Mouse (Mus musculus) hindbrain, embryonic 10.5 days (tissue): Measurements from ENCODE around the gene Phf21a. TPM values are rescaled to one million over a fixed set of nuclear protein-coding genes. Genes with fewer than 3 reads are reported as not detected.

Source experiments
- DNase-seq: peaks from one replicate; pipeline ENCODE4 v3.0.0-alpha.2; 2017; ENCODE audit warnings: low spot score
- H3K27ac ChIP-seq: fragments of 300-500 bp; sonication (generic); 2 replicates; pipeline ENCODE4 v1.5.1; 2016; ENCODE audit warnings: mild to moderate bottlenecking, moderate library complexity
- H3K27me3 ChIP-seq: fragments of 300-500 bp; sonication (generic); 2 replicates; pipeline ENCODE4 v1.6.1; 2016; ENCODE audit warnings: mild to moderate bottlenecking; ENCODE audit not compliant: poor library complexity, insufficient read depth, severe bottlenecking
- H3K36me3 ChIP-seq: fragments of 300-500 bp; sonication (generic); 2 replicates; pipeline ENCODE4 v1.6.1; 2016; ENCODE audit warnings: mild to moderate bottlenecking, moderate library complexity
- H3K4me1 ChIP-seq: fragments of 300-500 bp; sonication (generic); replicated peaks from 2 replicates; pipeline ENCODE4 v1.6.1; 2016; ENCODE audit warnings: mild to moderate bottlenecking
- H3K4me3 ChIP-seq: fragments of 300-500 bp; sonication (generic); 2 replicates; pipeline ENCODE4 v1.5.1; 2016; ENCODE audit warnings: mild to moderate bottlenecking, moderate library complexity
- H3K9me3 ChIP-seq: fragments of 300-500 bp; sonication (generic); 2 replicates; pipeline ENCODE4 v1.6.1; 2016; ENCODE audit warnings: mild to moderate bottlenecking, moderate library complexity
- WGBS: fragments of 180-500 bp; shearing (Covaris S2); methylation state at CpG from one replicate; pipeline ENCODE4 v1.1.7; 2016; 5-methylcytosine and 5-hydroxymethylcytosine counted together
- polyA plus RNA-seq: library from polyadenylated mRNA; unstranded; fragments of >200 nt; fragmentation: Nextera tagmentation; extraction: Ambion mirVana; gene quantifications from 2 replicates; pipeline ENCODE4 v1.2.1, GENCODE M21; 2016

Gene Phf21a
- polyA plus RNA-seq, 1 experiment from 2014 or later, result 35.3 TPM

DNA sequence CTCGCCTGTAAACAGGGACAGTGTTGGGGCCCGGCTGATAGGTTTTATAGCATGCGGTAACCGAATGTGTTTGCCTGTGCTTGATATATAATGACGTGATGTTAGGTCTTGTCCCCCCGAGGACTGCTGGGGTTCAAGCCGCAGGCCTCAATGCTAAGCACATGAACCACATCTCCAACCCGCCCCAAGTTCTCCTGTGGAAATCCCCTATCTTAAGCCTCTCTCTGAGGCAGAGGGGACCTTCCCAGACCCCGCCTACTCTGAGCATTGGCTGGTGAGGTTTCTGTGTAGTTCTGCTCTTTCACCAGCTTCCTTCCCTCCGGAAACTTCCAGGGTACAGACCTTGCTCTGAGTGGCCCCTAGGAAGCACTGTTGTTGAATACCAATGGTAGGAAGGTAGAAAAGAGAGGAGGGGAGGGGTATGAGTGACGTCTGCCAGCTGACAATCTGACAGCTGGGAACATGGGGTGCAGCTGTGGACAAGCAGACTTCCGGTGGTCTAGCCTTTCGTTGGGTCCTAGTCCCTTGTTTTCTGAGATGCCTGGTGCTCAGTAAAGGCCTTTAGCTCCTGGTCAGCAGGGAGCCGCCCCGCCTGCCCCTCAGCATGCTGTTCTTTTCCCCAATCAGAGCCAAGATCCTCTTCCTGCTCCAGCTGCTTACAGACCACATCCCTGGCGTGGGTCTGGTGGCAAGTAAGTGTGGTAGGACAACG, 287.0 kb downstream of the Phf21a start:
- H3K27ac ChIP-seq, result no peak overlapping the region
- no peak for DNase-seq
- WGBS, result 81% methylated on average over 17 of the region's 17 CpGs
- no peaks in the 10 kb centered on the region for H3K27me3 ChIP-seq
- no peak overlapping the region for H3K4me3 ChIP-seq
- H3K4me1 ChIP-seq, result peaks cover 25% of the 10 kb centered on the region
- H3K36me3 ChIP-seq, result peaks cover 80% of the 10 kb centered on the region
- H3K9me3 ChIP-seq, result no peaks in the 10 kb centered on the region

DNA sequence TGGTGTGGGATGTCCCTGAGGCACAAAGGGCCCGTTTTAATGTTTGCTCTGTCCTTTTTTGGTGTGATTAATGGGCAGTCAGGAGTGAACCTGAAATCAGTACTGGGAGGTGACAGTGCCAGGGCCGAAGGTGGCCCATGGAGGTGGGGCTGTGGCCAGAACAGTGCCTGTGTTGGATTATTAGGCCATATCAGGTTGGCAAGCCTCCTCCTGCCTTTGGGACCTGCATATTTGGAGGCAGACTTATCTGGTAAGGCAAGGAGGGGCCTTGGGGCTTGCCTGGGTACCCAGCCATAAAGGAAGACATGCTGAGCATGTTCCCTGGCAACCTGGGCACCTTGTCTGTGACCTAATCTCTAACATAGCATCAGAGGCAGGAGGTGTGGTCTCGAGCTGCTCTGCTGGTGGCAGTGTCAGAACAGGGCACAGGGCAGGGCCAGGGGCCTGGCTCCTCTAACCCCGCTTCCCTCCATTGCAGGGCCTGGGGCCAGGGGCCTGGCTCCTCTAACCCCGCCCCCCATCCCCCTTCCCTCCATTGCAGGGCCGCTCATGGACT, 287.7 kb downstream of the Phf21a start:
- DNase-seq, result no peak
- Histone ChIP-seq H3K9me3 (no peaks in the 10 kb centered on the region), H3K36me3 (peaks cover 86% of the 10 kb centered on the region), H3K27ac (no peak overlapping the region), H3K4me3 (no peak overlapping the region), H3K4me1 (peaks cover 20% of the 10 kb centered on the region), H3K27me3 (no peaks in the 10 kb centered on the region)
- 79% methylated on average over 6 of the region's 6 CpGs for WGBS

DNA sequence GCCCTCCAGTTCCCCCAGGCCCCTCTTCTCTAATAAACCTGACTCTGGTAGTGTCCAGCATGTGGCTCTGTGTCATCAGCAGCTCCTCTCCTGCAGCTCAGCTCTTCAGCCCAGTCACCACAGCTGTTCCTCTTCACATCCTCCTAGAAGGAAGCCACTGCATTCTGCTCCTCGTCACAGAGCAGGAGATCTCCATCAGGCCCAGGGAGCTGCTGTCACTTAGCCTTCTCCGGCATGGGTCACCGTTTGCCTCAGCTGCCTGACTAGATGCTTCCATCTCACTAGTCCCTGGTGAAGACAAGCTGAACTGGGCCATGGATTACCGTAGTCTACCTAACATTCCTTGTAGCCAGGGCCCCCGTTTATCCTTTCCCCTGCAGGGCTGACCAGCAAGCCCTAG, 288.2 kb downstream of the Phf21a start:
- peaks cover 92% of the 10 kb centered on the region for H3K36me3 ChIP-seq
- H3K4me1 ChIP-seq, result peaks cover 17% of the 10 kb centered on the region
- no peak overlapping the region for H3K27ac ChIP-seq
- DNase-seq, result no peak
- no peaks in the 10 kb centered on the region for H3K27me3 ChIP-seq
- WGBS, result 89% methylated on average over 5 of the region's 5 CpGs
- no peak overlapping the region for H3K4me3 ChIP-seq
- no peaks in the 10 kb centered on the region for H3K9me3 ChIP-seq

DNA sequence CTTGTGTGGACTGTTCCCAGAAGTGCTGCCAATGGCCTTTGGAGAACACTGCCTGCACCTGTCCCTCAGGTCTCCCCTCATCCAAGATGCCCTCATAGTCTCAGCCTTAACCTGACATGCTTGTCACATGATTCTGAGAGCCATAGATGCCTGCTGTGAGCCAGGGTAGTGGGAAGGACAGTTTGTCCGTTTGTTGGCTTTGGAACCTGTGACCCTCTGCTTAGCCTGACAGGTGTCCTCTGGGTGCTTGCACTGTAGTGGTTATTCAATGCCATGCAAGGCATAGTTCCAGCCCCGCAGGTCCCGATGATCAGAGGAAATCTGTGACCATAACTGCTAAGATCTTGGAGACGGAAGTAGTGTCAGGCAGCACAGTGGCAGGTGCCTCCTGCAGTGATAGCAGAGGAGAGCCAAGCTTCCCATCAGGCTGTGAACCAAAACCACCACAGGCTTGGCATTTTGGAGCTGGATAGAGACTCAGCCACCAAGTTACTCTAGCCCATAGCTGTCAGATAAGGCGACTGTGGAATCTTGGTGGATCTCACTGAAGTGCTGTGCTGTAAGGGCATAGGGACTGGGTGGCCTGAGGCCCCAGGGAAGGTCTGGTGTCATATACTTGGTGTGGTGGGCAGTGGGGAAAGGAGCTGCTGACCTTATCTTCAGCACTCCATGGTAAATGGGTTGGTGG, 289.1 kb downstream of the Phf21a start, which contains the start of gene 1700029I15Rik:
Gene 1700029I15Rik, plus strand, starts transcription at position 638 of the 688 bp plus-strand sequence.
- Histone ChIP-seq H3K36me3 (peaks cover 100% of the 10 kb centered on the region), H3K27ac (no peak within 1 kb of the TSS), H3K4me1 (peaks cover 20% of the 10 kb centered on the region; the same call in 1 of the 2 replicates), H3K9me3 (no peaks in the 10 kb centered on the region), H3K4me3 (no peak within 1 kb of the TSS), H3K27me3 (no peaks in the 10 kb centered on the region)
- DNase-seq, result no peak
- WGBS, result 87% methylated on average over 5 of the region's 5 CpGs

DNA sequence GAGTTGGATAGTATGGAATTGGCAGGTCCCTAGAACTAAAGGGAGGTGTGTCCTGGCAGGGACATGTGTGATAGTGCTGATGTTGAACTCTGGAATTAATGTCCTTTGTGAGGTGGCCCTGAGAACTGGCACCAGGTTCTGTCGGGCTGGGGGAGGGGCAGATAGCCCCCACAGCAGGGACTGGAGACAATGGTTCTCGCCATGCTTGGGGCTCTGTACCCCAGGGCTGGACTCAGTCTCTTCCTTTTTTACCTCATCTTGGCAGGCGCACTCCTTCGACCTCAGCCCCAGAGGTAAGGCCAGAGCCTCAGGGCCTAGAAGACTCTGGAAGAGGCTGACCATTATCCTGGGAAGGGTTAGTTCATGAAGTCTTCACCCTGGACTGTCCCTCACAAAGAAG, 289.8 kb downstream of the Phf21a start:
- no peaks in the 10 kb centered on the region for H3K27me3 ChIP-seq
- peaks cover 100% of the 10 kb centered on the region for H3K36me3 ChIP-seq
- no peak for DNase-seq
- H3K4me3 ChIP-seq, result no peak overlapping the region
- H3K4me1 ChIP-seq, result peaks cover 28% of the 10 kb centered on the region
- 89% methylated on average over 4 of the region's 4 CpGs for WGBS
- no peaks in the 10 kb centered on the region for H3K9me3 ChIP-seq
- H3K27ac ChIP-seq, result no peak overlapping the region

DNA sequence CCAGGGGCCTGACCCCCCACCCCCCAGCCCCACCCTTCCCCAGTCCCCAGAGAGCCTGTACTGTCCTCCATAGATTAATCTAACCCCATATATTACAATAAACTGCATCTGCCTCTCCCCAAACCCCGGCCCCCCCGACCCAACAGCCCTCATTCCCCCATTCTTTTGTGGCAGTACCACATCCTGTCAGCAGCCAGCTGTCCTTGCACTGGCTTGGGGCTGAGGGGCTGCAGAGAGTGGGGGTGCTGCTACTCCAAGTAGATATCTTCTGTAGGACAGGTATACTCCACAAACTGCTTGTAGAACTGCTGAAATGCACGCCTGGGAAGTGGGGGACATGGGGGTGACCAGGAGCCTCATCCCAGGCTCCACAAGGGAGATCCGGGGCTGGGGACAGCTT, 291.2 kb downstream of the Phf21a start:
- H3K9me3 ChIP-seq, result no peaks in the 10 kb centered on the region
- no peak overlapping the region for H3K27ac ChIP-seq
- H3K27me3 ChIP-seq, result no peaks in the 10 kb centered on the region
- H3K4me1 ChIP-seq, result peaks cover 40% of the 10 kb centered on the region
- no peak overlapping the region for H3K4me3 ChIP-seq
- 80% methylated on average over 4 of the region's 4 CpGs for WGBS
- H3K36me3 ChIP-seq, result peaks cover 89% of the 10 kb centered on the region
- no peak for DNase-seq

DNA sequence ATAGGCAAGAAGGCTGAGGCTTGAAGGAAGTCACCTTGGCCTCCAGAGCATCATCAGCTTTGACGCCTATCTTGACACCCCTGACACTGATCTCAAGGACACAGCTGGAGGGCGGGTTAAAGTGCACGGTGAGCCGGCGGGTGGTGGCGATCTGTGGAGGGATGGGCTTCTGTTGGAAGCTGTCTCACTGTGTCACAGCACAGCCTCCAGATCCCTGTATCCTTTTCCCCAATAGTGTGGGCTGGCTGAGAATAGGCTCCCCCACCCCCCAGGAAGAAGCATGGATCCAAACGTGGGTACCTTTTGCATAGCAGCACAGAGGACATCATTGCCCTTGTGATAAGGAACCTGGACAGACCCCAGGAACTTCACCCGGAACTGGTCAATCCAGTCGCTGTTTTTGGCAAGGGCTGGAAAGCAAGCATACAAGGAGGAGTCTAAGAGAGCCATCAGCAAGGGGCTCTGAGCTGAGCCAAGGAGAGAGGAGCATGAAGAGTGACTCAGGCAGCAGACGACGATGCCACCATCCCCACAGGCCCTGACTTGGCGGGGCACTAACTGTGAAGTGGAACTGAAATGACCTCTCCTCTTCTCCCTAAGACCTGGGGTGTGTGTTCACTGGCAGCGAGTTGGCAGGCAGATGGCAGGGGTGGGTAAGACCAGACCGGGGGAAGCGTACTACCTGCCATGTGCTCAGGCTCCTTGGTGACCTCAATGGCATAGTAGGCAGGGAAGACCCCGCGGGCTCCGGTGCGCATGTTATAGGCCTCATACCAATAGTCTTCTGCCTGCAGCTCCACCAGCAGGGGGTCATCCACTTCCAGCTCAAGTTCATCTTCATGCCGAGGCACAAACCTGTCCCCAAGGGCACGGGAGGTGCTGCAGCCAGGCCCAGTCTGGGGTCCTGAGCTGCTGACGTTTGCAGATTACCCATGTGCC, 292.5 kb downstream of the Phf21a start:
- Histone ChIP-seq H3K9me3 (no peaks in the 10 kb centered on the region), H3K4me3 (no peak overlapping the region), H3K4me1 (peaks cover 51% of the 10 kb centered on the region), H3K27me3 (no peaks in the 10 kb centered on the region), H3K36me3 (peaks cover 77% of the 10 kb centered on the region), H3K27ac (no peak overlapping the region)
- no peak for DNase-seq
- 82% methylated on average over 22 of the region's 22 CpGs for WGBS

DNA sequence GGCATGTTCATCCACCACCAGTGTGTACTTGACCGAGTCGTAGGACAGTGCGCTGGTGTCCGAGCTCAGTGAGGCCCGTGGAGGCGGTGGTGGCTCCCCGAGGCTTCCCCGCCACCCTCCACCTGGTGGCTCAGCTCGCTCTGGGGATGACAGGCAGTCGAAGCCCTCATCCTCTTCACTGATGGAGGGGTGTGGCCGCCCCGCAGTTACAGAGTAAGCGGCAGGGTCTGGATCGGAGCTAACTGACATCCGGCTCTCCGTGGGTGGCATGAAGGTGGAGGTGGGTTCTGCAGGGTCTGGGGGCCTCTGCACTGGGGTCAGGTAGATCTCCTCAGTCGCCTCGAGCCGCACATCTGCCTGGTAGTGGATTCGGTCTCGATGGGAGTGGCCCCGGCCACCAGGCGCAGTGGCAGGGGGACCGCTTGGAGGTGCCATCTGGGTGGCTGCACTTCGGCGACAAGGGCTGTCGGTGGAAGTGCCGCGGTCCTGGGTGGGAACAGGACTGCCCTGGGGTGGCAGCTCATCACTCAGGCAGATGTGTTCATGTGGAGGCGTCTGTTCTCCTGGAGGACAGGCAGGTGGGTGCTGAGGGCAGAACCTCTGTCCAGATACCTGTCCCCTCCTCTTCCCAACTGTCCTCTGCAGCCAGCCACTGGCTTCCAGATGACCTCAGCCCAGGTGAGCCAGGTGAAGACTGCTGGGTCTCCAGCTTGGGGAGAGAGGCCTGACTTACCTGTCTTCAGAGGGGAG, 294.1 kb downstream of the Phf21a start:
- DNase-seq, result no peak
- Histone ChIP-seq H3K36me3 (peaks cover 63% of the 10 kb centered on the region), H3K27ac (peak overlapping the region; percentile 90; the same call in 1 of the 2 replicates), H3K27me3 (no peaks in the 10 kb centered on the region; the same call in 1 of the 2 replicates), H3K4me1 (peaks cover 62% of the 10 kb centered on the region), H3K4me3 (peak overlapping the region; percentile 88; the same call in 1 of the 2 replicates), H3K9me3 (no peaks in the 10 kb centered on the region)
- 94% methylated on average over 30 of the region's 30 CpGs for WGBS

DNA sequence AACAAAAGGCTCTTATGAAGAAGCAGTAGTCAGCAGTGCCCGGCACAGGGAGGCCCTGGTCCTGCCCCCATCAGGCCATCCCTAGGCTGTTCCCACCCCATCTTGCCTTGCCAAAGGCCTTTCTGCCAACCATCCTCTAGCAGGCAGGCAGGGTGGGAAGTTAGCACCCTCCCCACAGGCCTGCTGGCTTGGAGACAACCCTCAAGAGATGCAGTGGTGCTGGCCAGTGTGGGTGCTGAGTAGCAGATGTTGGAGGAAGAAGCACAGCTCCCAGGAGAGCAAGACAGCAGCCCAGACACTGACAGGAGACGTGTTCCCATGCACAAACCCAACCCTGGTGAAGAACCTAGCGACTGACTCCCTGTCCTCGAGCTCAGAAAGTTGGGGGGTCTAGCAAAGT, 294.7 kb downstream of the Phf21a start:
- no peak for DNase-seq
- Histone ChIP-seq H3K4me3 (peak overlapping the region; percentile 88), H3K27me3 (no peaks in the 10 kb centered on the region; the same call in 1 of the 2 replicates), H3K36me3 (peaks cover 57% of the 10 kb centered on the region), H3K9me3 (no peaks in the 10 kb centered on the region), H3K4me1 (peaks cover 68% of the 10 kb centered on the region), H3K27ac (peak overlapping the region; percentile 90)
- 79% methylated on average over 4 of the region's 4 CpGs for WGBS

DNA sequence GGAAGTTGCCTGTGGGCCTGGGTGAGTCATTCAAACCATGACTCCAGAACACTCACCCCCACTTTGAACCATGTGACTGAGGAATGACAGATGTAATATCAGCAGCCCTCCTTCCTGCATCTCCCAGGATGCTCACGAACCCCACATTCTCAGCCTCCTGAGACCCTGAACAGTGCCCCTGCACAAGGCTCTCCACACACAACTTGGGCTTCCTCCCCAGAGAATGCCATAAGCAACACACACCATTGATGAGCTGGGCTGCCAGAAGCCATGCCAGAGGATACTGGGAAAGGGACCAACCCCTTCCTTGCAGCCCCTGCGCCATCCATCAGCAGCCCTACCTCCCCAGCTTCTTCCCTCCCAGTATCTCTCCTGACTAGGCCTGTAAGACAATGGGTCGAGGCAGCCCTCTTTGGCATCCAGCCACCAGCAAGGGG, 295.2 kb downstream of the Phf21a start:
- Histone ChIP-seq H3K27ac (peak overlapping the region; percentile 90), H3K4me3 (peak overlapping the region; percentile 88), H3K9me3 (no peaks in the 10 kb centered on the region), H3K4me1 (peaks cover 73% of the 10 kb centered on the region), H3K27me3 (peaks cover 2% of the 10 kb centered on the region; the same call in 1 of the 2 replicates), H3K36me3 (peaks cover 52% of the 10 kb centered on the region)
- 59% methylated on average over 3 of the region's 3 CpGs for WGBS
- no peak for DNase-seq

DNA sequence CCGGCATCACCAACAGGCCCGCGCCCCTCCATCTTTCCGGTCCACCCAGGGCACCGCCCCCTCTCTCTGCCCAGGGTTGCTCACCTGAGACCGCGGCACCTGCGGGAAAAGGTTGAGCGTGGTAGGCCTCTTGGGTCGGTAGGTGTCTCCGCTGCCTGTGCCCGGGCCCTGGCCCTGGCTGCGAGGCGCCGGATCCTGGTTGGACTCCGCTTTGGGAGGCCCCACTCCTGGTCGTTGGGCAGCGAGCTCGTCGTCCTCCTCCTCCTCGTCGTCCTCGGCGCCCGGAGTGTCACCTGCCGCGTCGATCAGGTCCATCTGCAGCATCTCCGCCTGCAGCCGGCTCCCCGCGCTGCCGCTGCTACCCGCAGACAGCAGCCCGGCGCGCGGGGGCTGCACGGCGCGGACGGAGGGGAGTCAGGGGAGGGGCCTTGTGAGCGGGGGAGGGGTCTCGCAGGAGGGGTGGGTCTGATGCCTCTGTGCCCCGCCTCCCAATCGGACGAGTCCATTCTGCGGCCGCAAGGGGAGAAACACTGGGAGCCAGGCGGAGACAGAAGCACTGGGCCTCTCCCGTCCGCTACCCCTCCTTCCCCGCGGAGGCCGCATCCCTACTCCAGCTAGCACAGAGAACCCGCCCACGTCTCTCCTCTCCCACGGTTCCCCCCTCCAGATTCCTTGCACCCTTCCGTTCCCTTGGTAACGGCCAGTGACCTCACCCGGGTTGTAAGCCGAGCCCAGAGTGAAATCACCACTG, 296.1 kb downstream of the Phf21a start:
- Histone ChIP-seq H3K4me1 (peaks cover 79% of the 10 kb centered on the region), H3K4me3 (peak overlapping the region; percentile 88), H3K36me3 (peaks cover 42% of the 10 kb centered on the region), H3K27ac (peak overlapping the region; percentile 90), H3K27me3 (peaks cover 9% of the 10 kb centered on the region; the same call in 1 of the 2 replicates), H3K9me3 (no peaks in the 10 kb centered on the region)
- peak; percentile 98 for DNase-seq
- WGBS, result 1% methylated on average over 62 of the region's 62 CpGs
